Mouse (Mus musculus) R1 (cell line): ENCODE measurements at regions not wholly inside any gene's neighbourhood (a gene's known extent, or its start where the extent isn't known, plus 50 kb on each side); places are given as distances from the start of the nearest gene placed in this dataset.

Experiments
- DNase-seq: peaks from one replicate; pipeline ENCODE4 v3.0.0-alpha.2; 2018; ENCODE audit warnings: low read depth, low spot score

GRCm38 (mm10) chr9:75955082-75955481 lies 59.6 kb upstream of the Hmgcll1 start:
- no peak for DNase-seq

GRCm38 (mm10) chr9:75956370-75956769 lies 58.3 kb upstream of the Hmgcll1 start:
- DNase-seq = no peak

- DNase-seq = no peak
These were observed 55.8 kb upstream of the Hmgcll1 start for GRCm38 (mm10) chr9:75958720-75959339.

GRCm38 (mm10) chr9:75959775-75960174 lies 54.9 kb upstream of the Hmgcll1 start:
- peak; percentile 4 for DNase-seq

- DNase-seq = no peak
These were observed 53.9 kb upstream of the Hmgcll1 start for GRCm38 (mm10) chr9:75960587-75961349.
